ENCODE assay signal across 11 mouse cellular contexts in genomic region chr11:60318716-60319115, GRCm38 (mm10). TPM values are rescaled to one million over a fixed set of nuclear protein-coding genes. Genes with fewer than 3 reads are reported as not detected.
DNase-seq lines count a peak whose midpoint lies in the region; ATAC-seq and TF ChIP-seq lines count a peak whose summit lies in the region.
"Had no signal": no experiment of that assay in that cellular context is flagged by ENCODE, and none has a peak within 500 bp of the region (broad histone marks: within the 10 kb centered on the region; RNA-seq: fewer than 3 reads in every experiment).

No protein-coding gene starts in this region.

- H3K4me2 ChIP-seq in hindbrain, embryonic 12.5 days (replicated peaks) = no peak overlapping the region
- H3K4me2 ChIP-seq in stomach, embryonic 16.5 days (ENCODE audit: low read depth, low read length) = no peak overlapping the region
- no peak overlapping the region for H3K4me2 ChIP-seq in stomach, postnatal 0 days (replicated peaks; ENCODE audit: low read depth)
- peak overlapping the region; percentile 52 for H3K4me2 ChIP-seq in liver, embryonic 12.5 days
- H3K4me2 ChIP-seq: embryonic facial prominence, embryonic 12.5 days; limb, embryonic 12.5 days had no signal

- peaks cover 30% of the 10 kb centered on the region for H3K4me1 ChIP-seq in hindbrain, embryonic 12.5 days
- peaks cover 15% of the 10 kb centered on the region; the same call in 1 of the 2 replicates for H3K4me1 ChIP-seq in hindbrain, embryonic 10.5 days (replicated peaks)
- H3K4me1 ChIP-seq in stomach, embryonic 16.5 days (ENCODE audit: control insufficient read depth, insufficient read depth, low read length) = peaks cover 24% of the 10 kb centered on the region
- no peaks in the 10 kb centered on the region; the same call in 1 of the 2 replicates for H3K4me1 ChIP-seq in stomach, postnatal 0 days (replicated peaks; ENCODE audit: control insufficient read depth, insufficient read depth)
- H3K4me1 ChIP-seq in liver, embryonic 12.5 days = peaks cover 34% of the 10 kb centered on the region

- no peak for ATAC-seq in hindbrain, embryonic 12.5 days (ENCODE audit: low FRiP score)
- ATAC-seq in stomach, embryonic 16.5 days (ENCODE audit: insufficient read depth, low FRiP score) = no peak
- ATAC-seq in stomach, postnatal 0 days (ENCODE audit: low FRiP score, low TSS enrichment) = no peak
- ATAC-seq in liver, embryonic 12.5 days = peak; percentile 89

- no peak for TF ChIP-seq EP300 in stomach, postnatal 0 days (optimal IDR thresholded peaks at IDR 0.05)

- no peak overlapping the region for H3K4me3 ChIP-seq in hindbrain, embryonic 12.5 days
- H3K4me3 ChIP-seq in hindbrain, embryonic 10.5 days = no peak overlapping the region
- no peak overlapping the region for H3K4me3 ChIP-seq in stomach, embryonic 16.5 days (replicated peaks; ENCODE audit: low read length)
- H3K4me3 ChIP-seq in stomach, postnatal 0 days (ENCODE audit: low read depth, low read length) = no peak overlapping the region
- H3K4me3 ChIP-seq in liver, embryonic 12.5 days = no peak overlapping the region
- H3K4me3 ChIP-seq: embryonic facial prominence, embryonic 12.5 days; limb, embryonic 12.5 days had no signal

- no peaks in the 10 kb centered on the region for H3K27me3 ChIP-seq in hindbrain, embryonic 12.5 days
- H3K27me3 ChIP-seq in hindbrain, embryonic 10.5 days (ENCODE audit: insufficient read depth, poor library complexity, severe bottlenecking) = no peaks in the 10 kb centered on the region
- no peaks in the 10 kb centered on the region for H3K27me3 ChIP-seq in stomach, embryonic 16.5 days (ENCODE audit: control insufficient read depth, insufficient read depth, low read length)
- H3K27me3 ChIP-seq in stomach, postnatal 0 days (ENCODE audit: control insufficient read depth, insufficient read depth, low read length) = no peaks in the 10 kb centered on the region
- no peaks in the 10 kb centered on the region for H3K27me3 ChIP-seq in liver, embryonic 12.5 days (replicated peaks)
- H3K27me3 ChIP-seq: embryonic facial prominence, embryonic 12.5 days; limb, embryonic 12.5 days had no signal

- TF ChIP-seq CTCF in stomach, postnatal 0 days (IDR thresholded peaks at IDR 0.05; ENCODE audit: low read depth) = no peak

- WGBS in hindbrain, embryonic 12.5 days = 68% methylated on average over 5 of the region's 5 CpGs
- WGBS in hindbrain, embryonic 10.5 days = 62% methylated on average over 5 of the region's 5 CpGs
- 61% methylated on average over 5 of the region's 5 CpGs for WGBS in stomach, embryonic 16.5 days
- 60% methylated on average over 5 of the region's 5 CpGs for WGBS in stomach, postnatal 0 days
- WGBS in liver, embryonic 12.5 days (ENCODE audit: insufficient replicate concordance) = 44% methylated on average over 5 of the region's 5 CpGs

- DNase-seq in hindbrain, embryonic 10.5 days (ENCODE audit: low spot score) = no peak
- no peak for DNase-seq in stomach, postnatal 0 days (ENCODE audit: low spot score)
- no peak for DNase-seq in layer of hippocampus, postnatal 25 days (ENCODE audit: extremely low spot score in 1 of 2, low spot score in 1 of 2)
- no peak for DNase-seq in retina, embryonic 14.5 days (ENCODE audit: low spot score)
- DNase-seq: kidney, postnatal 14 days had no signal

- no peaks in the 10 kb centered on the region for H3K9me3 ChIP-seq in hindbrain, embryonic 12.5 days (replicated peaks)
- no peaks in the 10 kb centered on the region for H3K9me3 ChIP-seq in hindbrain, embryonic 10.5 days
- H3K9me3 ChIP-seq in stomach, embryonic 16.5 days (replicated peaks; ENCODE audit: control insufficient read depth, low read length) = no peaks in the 10 kb centered on the region
- H3K9me3 ChIP-seq in stomach, postnatal 0 days (ENCODE audit: control insufficient read depth, low read length) = no peaks in the 10 kb centered on the region
- H3K9me3 ChIP-seq in liver, embryonic 12.5 days (replicated peaks) = no peaks in the 10 kb centered on the region
- H3K9me3 ChIP-seq: embryonic facial prominence, embryonic 12.5 days; G1E; limb, embryonic 12.5 days had no signal

- H3K27ac ChIP-seq in hindbrain, embryonic 12.5 days = no peak overlapping the region
- no peak overlapping the region for H3K27ac ChIP-seq in hindbrain, embryonic 10.5 days
- H3K27ac ChIP-seq in stomach, embryonic 16.5 days (ENCODE audit: low read length) = no peak overlapping the region
- no peak overlapping the region for H3K27ac ChIP-seq in stomach, postnatal 0 days (replicated peaks)
- peak overlapping the region; percentile 70 for H3K27ac ChIP-seq in liver, embryonic 12.5 days
- H3K27ac ChIP-seq: embryonic facial prominence, embryonic 12.5 days had no signal

- no peaks in the 10 kb centered on the region for H3K36me3 ChIP-seq in hindbrain, embryonic 12.5 days
- H3K36me3 ChIP-seq in hindbrain, embryonic 10.5 days = no peaks in the 10 kb centered on the region
- no peaks in the 10 kb centered on the region for H3K36me3 ChIP-seq in stomach, embryonic 16.5 days (ENCODE audit: control insufficient read depth, insufficient read depth, low read length)
- H3K36me3 ChIP-seq in stomach, postnatal 0 days (ENCODE audit: control insufficient read depth, insufficient read depth, low read length) = no peaks in the 10 kb centered on the region
- H3K36me3 ChIP-seq in liver, embryonic 12.5 days = no peaks in the 10 kb centered on the region
- H3K36me3 ChIP-seq: embryonic facial prominence, embryonic 12.5 days; limb, embryonic 12.5 days had no signal

- H3K9ac ChIP-seq in hindbrain, embryonic 12.5 days = peak overlapping the region; percentile 29; the same call in 1 of the 2 replicates
- H3K9ac ChIP-seq in stomach, embryonic 16.5 days (ENCODE audit: low read length) = 0 out of 2 replicates have a peak overlapping the region, but pooled peaks have one; percentile 47
- no peak overlapping the region for H3K9ac ChIP-seq in stomach, postnatal 0 days (ENCODE audit: low read length)
- H3K9ac ChIP-seq in liver, embryonic 12.5 days = peak overlapping the region; percentile 56
- H3K9ac ChIP-seq: embryonic facial prominence, embryonic 12.5 days had no signal

RNA-seq across cellular contexts. Expression of gene Tom1l2, which starts 34.0 kb away (rescaled TPM):
- 40.8 and 45.4 TPM in 2 replicates for polyA plus RNA-seq in hindbrain, embryonic 12.5 days (2016; fragmentation: Nextera tagmentation; extraction: Ambion mirVana)
- polyA plus RNA-seq in hindbrain, embryonic 10.5 days (2016; fragmentation: Nextera tagmentation; extraction: Ambion mirVana) = 21.6 and 30.7 TPM in 2 replicates
- 29.9 and 35.8 TPM in 2 replicates for polyA plus RNA-seq in stomach, embryonic 16.5 days (2015; fragmentation: Nextera tagmentation; extraction: Ambion mirVana)
- 15.9 and 19.4 TPM in 2 replicates for polyA plus RNA-seq in stomach, postnatal 0 days (2015; fragmentation: Nextera tagmentation; extraction: Ambion mirVana)
- 8.7 and 9.6 TPM in 2 replicates for polyA plus RNA-seq in liver, embryonic 12.5 days (2016; fragmentation: Nextera tagmentation; extraction: Ambion mirVana)
- total RNA-seq in layer of hippocampus, postnatal 25 days (2021) = 100 to 1,000 TPM; 170 to 175 TPM

RNA-seq across cellular contexts. Expression of gene Drc3, which starts 34.4 kb away (rescaled TPM):
- polyA plus RNA-seq in hindbrain, embryonic 12.5 days (2016; fragmentation: Nextera tagmentation; extraction: Ambion mirVana) = 5.0 and 6.7 TPM in 2 replicates
- polyA plus RNA-seq in hindbrain, embryonic 10.5 days (2016; fragmentation: Nextera tagmentation; extraction: Ambion mirVana) = 2.8 and 6.0 TPM in 2 replicates
- polyA plus RNA-seq in stomach, embryonic 16.5 days (2015; fragmentation: Nextera tagmentation; extraction: Ambion mirVana) = 1.4 TPM in 2 replicates
- 0.69 and 0.93 TPM in 2 replicates for polyA plus RNA-seq in stomach, postnatal 0 days (2015; fragmentation: Nextera tagmentation; extraction: Ambion mirVana)
- 0.49 and 0.53 TPM in 2 replicates for polyA plus RNA-seq in liver, embryonic 12.5 days (2016; fragmentation: Nextera tagmentation; extraction: Ambion mirVana)
- total RNA-seq in layer of hippocampus, postnatal 25 days (2021) = 1 to 10 TPM; 5.3 to 5.9 TPM
